8 mouse cellular contexts compared by ENCODE assay signal in the genomic region with DNA sequence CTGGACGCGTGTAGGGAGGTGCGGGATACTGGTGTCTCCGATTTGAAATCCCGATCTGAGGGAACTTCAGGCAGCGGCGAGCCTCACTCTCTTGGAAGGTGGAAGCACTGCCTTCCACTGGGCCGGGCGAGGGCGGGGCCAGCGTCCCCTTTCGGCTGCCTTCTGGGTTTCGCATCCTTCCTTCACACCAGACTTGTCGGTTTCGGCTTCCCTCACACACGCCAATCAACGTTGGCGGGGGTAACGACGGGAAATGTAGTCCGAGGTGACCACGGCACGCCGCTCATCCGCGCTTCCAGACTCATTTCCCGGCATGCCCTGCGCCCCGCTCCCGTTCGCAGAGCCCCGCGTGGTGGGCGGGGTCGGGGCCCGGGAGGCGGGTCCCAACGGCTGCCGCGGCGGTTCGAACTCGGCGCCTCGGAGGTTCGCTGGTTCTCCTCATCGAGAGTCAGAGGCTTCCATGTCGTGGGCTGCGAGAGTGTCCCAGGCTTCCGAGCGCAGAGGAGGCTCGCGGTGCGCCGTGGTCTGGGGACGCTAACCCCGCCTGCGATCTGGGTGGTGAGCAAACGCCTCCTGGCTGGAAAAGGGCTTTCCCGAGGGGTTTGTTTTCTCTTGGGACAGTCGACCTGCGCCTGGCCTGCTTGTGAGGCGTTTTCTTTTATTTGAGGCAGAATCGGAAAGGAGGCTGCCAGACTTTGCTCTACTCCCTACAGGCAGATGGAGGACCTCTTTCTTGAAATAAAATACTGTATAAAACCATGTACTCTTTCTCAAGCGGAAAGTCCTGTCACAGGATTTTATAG. TPM values are rescaled to one million over a fixed set of nuclear protein-coding genes. Genes with fewer than 3 reads are reported as not detected.
DNase-seq lines count a peak whose midpoint lies in the region; ATAC-seq and TF ChIP-seq lines count a peak whose summit lies in the region.

Gene Tmed5 (minus strand): TSS at position 180 of the 803 bp plus-strand sequence.
Gene Ccdc18 (plus strand): TSS at position 435 of the 803 bp plus-strand sequence.

- H3K4me1 ChIP-seq in ES-E14 (ENCODE audit: control insufficient read depth in 2 of 2, insufficient read depth in 2 of 2, low read length in 2 of 2, poor library complexity in 1 of 2): peaks cover 0 to 7% of the 10 kb centered on the region in 2 experiments; a peak in 1 of 4 replicates
- H3K4me1 ChIP-seq in forebrain, embryonic 15.5 days: peaks cover 20% of the 10 kb centered on the region
- peaks cover 7% of the 10 kb centered on the region for H3K4me1 ChIP-seq in lung, adult 2 months (ENCODE audit: control insufficient read depth, insufficient read depth, low read length)

- peak within 1 kb of the TSS; percentile 82 for H3K9ac ChIP-seq in ES-E14 (ENCODE audit: insufficient read depth, low read depth, low read length, poor library complexity, severe bottlenecking)
- peak within 1 kb of the TSS; percentile 66 for H3K9ac ChIP-seq in forebrain, embryonic 15.5 days (replicated peaks)

- H3K4me2 ChIP-seq in forebrain, embryonic 15.5 days (replicated peaks): peak within 1 kb of the TSS; percentile 50

- peak; percentile 81; the same call in 1 of the 2 replicates for TF ChIP-seq POLR2A in lung, adult 2 months (IDR thresholded peaks at IDR 0.05; ENCODE audit: borderline replicate concordance, extremely low read depth, low read depth, low read length)

- under 1% methylated on average over 64 of the region's 65 CpGs for WGBS in forebrain, embryonic 15.5 days
- under 1% methylated on average over 65 of the region's 65 CpGs for WGBS in lung, adult 2 months

- H3K27me3 ChIP-seq in forebrain, embryonic 15.5 days: no peaks in the 10 kb centered on the region

- no peak for TF ChIP-seq CTCF in lung, adult 2 months (IDR thresholded peaks at IDR 0.05; ENCODE audit: insufficient read depth, low read length)

- peak; percentile 99 for ATAC-seq in forebrain, embryonic 15.5 days (replicated peaks)
- ATAC-seq in neutrophil, adult 5-6 weeks (ENCODE audit: extremely low read depth, insufficient number of reproducible peaks, low FRiP score, poor library complexity, severe bottlenecking): peak; percentile 99

- peak within 1 kb of the TSS; percentile 46 for H3K27ac ChIP-seq in ES-E14 (ENCODE audit: insufficient read depth, low read depth, low read length, poor library complexity, severe bottlenecking)
- peak within 1 kb of the TSS; percentile 83 for H3K27ac ChIP-seq in forebrain, embryonic 15.5 days (replicated peaks)

- H3K4me3 ChIP-seq in ES-E14 (ENCODE audit: insufficient read depth in 1 of 2, low read depth in 1 of 2, low read length in 2 of 2, poor library complexity in 1 of 2, severe bottlenecking in 1 of 2): peak within 1 kb of the TSS; percentile 78 to 97
- peak within 1 kb of the TSS; percentile 53 for H3K4me3 ChIP-seq in forebrain, embryonic 15.5 days
- peak within 1 kb of the TSS; percentile 92 for H3K4me3 ChIP-seq in lung, adult 2 months (replicated peaks; ENCODE audit: extremely low read depth, low read depth, low read length)

- DNase-seq in ES-E14 (ENCODE audit: low read depth, low spot score): peak; percentile 98
- peak; percentile 97 for DNase-seq in cerebellum, adult 11-12 months
- DNase-seq in heart, postnatal 25 days (ENCODE audit: low spot score): peak; percentile 94
- DNase-seq in layer of hippocampus, adult 18-20 months (ENCODE audit: low spot score in 2 of 2): peak; percentile 97 to 98
- DNase-seq in lung, adult 2 months: peak; percentile 94
- DNase-seq in thymus, adult 18-20 months: peak; percentile 94 to 96

- intact Hi-C loops in heart, postnatal 25 days (cut with DNase I): loop anchor here (2.0 to 10.0 kb wide), 3 partner anchors 68 to 228 kb away; partner anchors contain the start of genes Dr1, Mtf2 and Rpl5

- no peaks in the 10 kb centered on the region for H3K36me3 ChIP-seq in ES-E14 (ENCODE audit: control insufficient read depth, insufficient read depth, low read length, poor library complexity, severe bottlenecking)
- H3K36me3 ChIP-seq in forebrain, embryonic 15.5 days: peaks cover 7% of the 10 kb centered on the region

- no peaks in the 10 kb centered on the region for H3K9me3 ChIP-seq in ES-E14 (ENCODE audit: control insufficient read depth, insufficient read depth, low read depth, low read length)
- no peaks in the 10 kb centered on the region for H3K9me3 ChIP-seq in forebrain, embryonic 15.5 days

- in situ Hi-C loops in ES-E14 (cut with MboI; ENCODE audit: low sequenced_read_pairs in 2 of 2, unreplicated experiment in 2 of 2): no loop called here

TF ChIP-seq in ES-E14, 5 proteins besides CTCF, POLR2A, EP300 and RAD21:
- TF ChIP-seq ZC3H11A (IDR thresholded peaks at IDR 0.05; ENCODE audit: borderline replicate concordance, low read depth, low read length): no peak
- peak; percentile 93 for TF ChIP-seq HCFC1 (IDR thresholded peaks at IDR 0.05; ENCODE audit: borderline replicate concordance, insufficient read depth, low read length)

RNA-seq across cellular contexts. Expression of gene Tmed5, which starts in this region (rescaled TPM):
- 78.3 and 95.5 TPM in 2 replicates for total RNA-seq in ES-E14 (2012; rRNA removed)
- polyA plus RNA-seq in forebrain, embryonic 15.5 days (2015; fragmentation: Nextera tagmentation; extraction: Ambion mirVana): 18.3 and 27.0 TPM in 2 replicates
- total RNA-seq in heart, postnatal 25 days (2021): 10 to 100 TPM; 25.4 to 26.0 TPM
- 10 to 100 TPM; 25.1 to 29.3 TPM for total RNA-seq in layer of hippocampus, adult 18-20 months (2021)
- polyA plus RNA-seq in lung, adult 2 months (2012; rRNA removed): 87.2 and 108 TPM in 2 replicates
- 64.6 and 71.0 TPM in 2 replicates for total RNA-seq in neutrophil, adult 5-6 weeks (2017)

RNA-seq across cellular contexts. Expression of gene Ccdc18, which starts in this region (rescaled TPM):
- 9.8 and 11.4 TPM in 2 replicates for total RNA-seq in ES-E14 (2012; rRNA removed)
- 4.9 and 5.2 TPM in 2 replicates for polyA plus RNA-seq in forebrain, embryonic 15.5 days (2015; fragmentation: Nextera tagmentation; extraction: Ambion mirVana)
- total RNA-seq in heart, postnatal 25 days (2021): under 1 TPM; 0.31 to 0.59 TPM
- 1 to 10 TPM; 1.1 to 1.4 TPM for total RNA-seq in layer of hippocampus, adult 18-20 months (2021)
- polyA plus RNA-seq in lung, adult 2 months (2012; rRNA removed): 0.02 TPM in 1 of 2 replicates, not detected in the other
- total RNA-seq in neutrophil, adult 5-6 weeks (2017): 2.0 and 7.1 TPM in 2 replicates

Comparison
In these comparisons a context has a peak if more than half of its experiments do, and no peak if none do; other contexts are left out.
1. Peak in every context shown above with its lines: DNase-seq, ATAC-seq, H3K4me3 ChIP-seq and H3K27ac ChIP-seq.